Mouse (Mus musculus) megakaryocyte, embryonic 14.5 days (primary cell): ENCODE measurements around the gene Ybey.

Source experiments
- FLI1 ChIP-seq: IDR thresholded peaks from 2 replicates; pipeline ENCODE4 v1.6.1; 2012; ENCODE audit warnings: low read length, inconsistent platforms, mixed read lengths
- GATA1 ChIP-seq: IDR thresholded peaks from 3 replicates; pipeline ENCODE4 v1.6.1; 2012; ENCODE audit warnings: mixed read lengths, low read length, inconsistent platforms, borderline replicate concordance

DNA sequence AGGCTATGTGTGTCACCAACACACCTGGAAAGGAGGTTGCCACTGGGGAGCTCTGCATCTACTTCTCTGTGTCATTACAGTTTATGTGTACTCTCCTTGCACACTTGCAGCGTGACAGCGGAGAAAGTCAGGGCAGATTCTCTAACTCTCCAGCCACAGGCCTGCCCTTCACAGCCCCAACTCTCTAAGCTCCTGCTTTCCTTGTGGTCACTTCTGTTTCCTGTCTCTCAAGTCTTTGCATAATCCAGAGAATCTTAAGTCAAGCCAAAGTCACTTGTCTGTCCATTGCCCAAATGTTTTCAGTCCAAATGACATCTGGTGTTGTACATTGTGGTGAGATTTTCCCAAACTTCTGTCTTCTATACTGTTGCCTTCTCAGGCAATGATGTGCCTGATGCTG is 17.4 kb upstream of the Ybey start:
- TF ChIP-seq GATA1 (no peak), FLI1 (no peak)
